ENCODE assay signal across 8 mouse cellular contexts in genomic region chr2:25224766-25225752, GRCm38 (mm10). TPM values are rescaled to one million over a fixed set of nuclear protein-coding genes. Genes with fewer than 3 reads are reported as not detected.
A peak's percentile ranks its signal among the peaks of the same experiment; 100 is the strongest.
DNase-seq lines count a peak whose midpoint lies in the region; ATAC-seq and TF ChIP-seq lines count a peak whose summit lies in the region.

No protein-coding gene starts in this region.

- H3K9me3 ChIP-seq in hindbrain, postnatal 0 days (ENCODE audit: low read length), result no peaks in the 10 kb centered on the region

- peak overlapping the region; percentile 80 for H3K4me3 ChIP-seq in hindbrain, postnatal 0 days (ENCODE audit: low read length)

- H3K4me1 ChIP-seq in hindbrain, postnatal 0 days (ENCODE audit: insufficient read depth, low read length), result peaks cover 19% of the 10 kb centered on the region

- no peaks in the 10 kb centered on the region for H3K36me3 ChIP-seq in hindbrain, postnatal 0 days (ENCODE audit: insufficient read depth, low read length)

- peak; percentile 99 for DNase-seq in adipocyte (ENCODE audit: low spot score)
- DNase-seq in embryo, embryonic 10 days (ENCODE audit: low spot score), result peak; percentile 99
- peak; percentile 99 for DNase-seq in gastrocnemius, adult 8-10 months (ENCODE audit: low spot score in 2 of 2)
- DNase-seq in hindbrain, postnatal 0 days (ENCODE audit: low spot score), result peak; percentile 100
- DNase-seq in left cerebral cortex, adult 18-20 months (ENCODE audit: low spot score in 2 of 2), result peak; percentile 95 to 98
- DNase-seq in lung, postnatal 4 days, result peak; percentile 98 to 100
- DNase-seq in retina, postnatal 1 day, result peak; percentile 100
- peak; percentile 89 for DNase-seq in urinary bladder, adult 2 months (ENCODE audit: low spot score)

- peak overlapping the region; percentile 57 for H3K4me2 ChIP-seq in hindbrain, postnatal 0 days (ENCODE audit: low read depth, low read length)

- WGBS in hindbrain, postnatal 0 days, result 2% methylated on average over 41 of the region's 41 CpGs

- peak overlapping the region; percentile 68 for H3K9ac ChIP-seq in hindbrain, postnatal 0 days (replicated peaks; ENCODE audit: low read length)

- H3K27me3 ChIP-seq in hindbrain, postnatal 0 days (ENCODE audit: insufficient read depth, low read length), result no peaks in the 10 kb centered on the region

- peak; percentile 97 for ATAC-seq in hindbrain, postnatal 0 days

- TF ChIP-seq CTCF in hindbrain, postnatal 0 days (IDR thresholded peaks at IDR 0.05; ENCODE audit: low read depth), result no peak

- peak overlapping the region; percentile 97 for H3K27ac ChIP-seq in hindbrain, postnatal 0 days

RNA-seq across cellular contexts. Expression of gene Tubb4b, which starts 0.6 kb away (rescaled TPM):
- 100 to 1,000 TPM; 228 to 239 (median 232) TPM for total RNA-seq in gastrocnemius, adult 8-10 months (2022)
- 827 and 864 TPM in 2 replicates for total RNA-seq in hindbrain, postnatal 0 days (2014; rRNA removed)
- 531 and 568 TPM in 2 replicates for polyA plus RNA-seq in hindbrain, postnatal 0 days (2015; fragmentation: Nextera tagmentation; extraction: Ambion mirVana)
- 100 to 1,000 TPM; 358 to 360 TPM for total RNA-seq in left cerebral cortex, adult 18-20 months (2021)
- polyA plus RNA-seq in urinary bladder, adult 2 months (2012; rRNA removed), result 510 and 610 TPM in 2 replicates

RNA-seq across cellular contexts. Expression of gene Fam166a, which starts 6.5 kb away (rescaled TPM):
- not detected for total RNA-seq in gastrocnemius, adult 8-10 months (2022)
- not detected in 2 replicates for total RNA-seq in hindbrain, postnatal 0 days (2014; rRNA removed)
- 0.42 TPM in 1 of 2 replicates, not detected in the other for polyA plus RNA-seq in hindbrain, postnatal 0 days (2015; fragmentation: Nextera tagmentation; extraction: Ambion mirVana)
- total RNA-seq in left cerebral cortex, adult 18-20 months (2021), result not detected
- 0.08 and 0.10 TPM in 2 replicates for polyA plus RNA-seq in urinary bladder, adult 2 months (2012; rRNA removed)

RNA-seq across cellular contexts. Expression of gene Slc34a3, which starts 9.1 kb away (rescaled TPM):
- total RNA-seq in gastrocnemius, adult 8-10 months (2022), result not detected
- total RNA-seq in hindbrain, postnatal 0 days (2014; rRNA removed), result not detected in 2 replicates
- polyA plus RNA-seq in hindbrain, postnatal 0 days (2015; fragmentation: Nextera tagmentation; extraction: Ambion mirVana), result not detected in 2 replicates
- total RNA-seq in left cerebral cortex, adult 18-20 months (2021), result not detected
- polyA plus RNA-seq in urinary bladder, adult 2 months (2012; rRNA removed), result 0.03 TPM in 1 of 2 replicates, not detected in the other

RNA-seq across cellular contexts. Expression of gene Stpg3, which starts 10.6 kb away (rescaled TPM):
- not detected for total RNA-seq in gastrocnemius, adult 8-10 months (2022)
- not detected in 2 replicates for total RNA-seq in hindbrain, postnatal 0 days (2014; rRNA removed)
- polyA plus RNA-seq in hindbrain, postnatal 0 days (2015; fragmentation: Nextera tagmentation; extraction: Ambion mirVana), result not detected in 2 replicates
- total RNA-seq in left cerebral cortex, adult 18-20 months (2021), result under 1 TPM; 0.37 to 0.40 TPM
- not detected in 2 replicates for polyA plus RNA-seq in urinary bladder, adult 2 months (2012; rRNA removed)

RNA-seq across cellular contexts. Expression of gene Rnf224, which starts 11.5 kb away (rescaled TPM):
- not detected for total RNA-seq in gastrocnemius, adult 8-10 months (2022)
- not detected in 2 replicates for total RNA-seq in hindbrain, postnatal 0 days (2014; rRNA removed)
- not detected in 2 replicates for polyA plus RNA-seq in hindbrain, postnatal 0 days (2015; fragmentation: Nextera tagmentation; extraction: Ambion mirVana)
- not detected for total RNA-seq in left cerebral cortex, adult 18-20 months (2021)
- polyA plus RNA-seq in urinary bladder, adult 2 months (2012; rRNA removed), result 0.13 and 0.19 TPM in 2 replicates

Comparison
In these comparisons a context has a peak if more than half of its experiments do, and no peak if none do; other contexts are left out.
1. Peak in every context shown above with its lines: DNase-seq, ATAC-seq, H3K4me3 ChIP-seq and H3K27ac ChIP-seq.